Mouse (Mus musculus) adrenal gland, postnatal 25 days (tissue): Measurements from ENCODE around the gene Gm10447. TPM values are rescaled to one million over a fixed set of nuclear protein-coding genes. Genes with fewer than 3 reads are reported as not detected.

Experiments
- DNase-seq: peaks from one replicate; pipeline ENCODE4 v3.0.0; 2021; ENCODE audit warnings: mixed read lengths
- total RNA-seq: library from RNA; stranded (reverse); gene quantifications from 2 replicates; pipeline ENCODE4 v1.2.3, GENCODE M21; 2021

Gm10447 gene
- total RNA-seq, 1 experiment from 2014 or later = 0.30 TPM

- peak; percentile 24 for DNase-seq
Observed at GRCm38 (mm10) chr11:53478383-53479170, 21.7 kb upstream of the Gm10447 start.

- DNase-seq = no peak
Observed at GRCm38 (mm10) chr11:53477833-53478232, 20.9 kb upstream of the Gm10447 start.

- DNase-seq = no peak
Observed at GRCm38 (mm10) chr11:53475620-53476019, 18.7 kb upstream of the Gm10447 start.

- no peak for DNase-seq
Observed at GRCm38 (mm10) chr11:53472709-53473108, 15.8 kb upstream of the Gm10447 start.

GRCm38 (mm10) chr11:53469968-53470695 is 13.2 kb upstream of the Gm10447 start, which contains the start of gene Gm9837:
Gm9837 (minus strand) TSS chr11:53470479.
- DNase-seq = peak; percentile 91

GRCm38 (mm10) chr11:53469294-53469967 is 12.5 kb upstream of the Gm10447 start:
- DNase-seq = no peak

- peak; percentile 83 for DNase-seq
Observed at GRCm38 (mm10) chr11:53466231-53466971, 9.5 kb upstream of the Gm10447 start.

- peak; percentile 35 for DNase-seq
Observed at GRCm38 (mm10) chr11:53463551-53464424, 6.9 kb upstream of the Gm10447 start.

- no peak for DNase-seq
Observed at GRCm38 (mm10) chr11:53461727-53462126, 4.8 kb upstream of the Gm10447 start.

GRCm38 (mm10) chr11:53460192-53460591 is 3.3 kb upstream of the Gm10447 start:
- no peak for DNase-seq

GRCm38 (mm10) chr11:53458996-53459395 is 2.1 kb upstream of the Gm10447 start:
- no peak for DNase-seq

GRCm38 (mm10) chr11:53457372-53457954 is 553 bp upstream of the Gm10447 start:
- no peak for DNase-seq

- DNase-seq = no peak
Observed at GRCm38 (mm10) chr11:53453031-53453430, 3.9 kb downstream of the Gm10447 start.

- DNase-seq = peak; percentile 39
Observed at GRCm38 (mm10) chr11:53452396-53452795, 4.5 kb downstream of the Gm10447 start.

GRCm38 (mm10) chr11:53451361-53451760 is 5.5 kb downstream of the Gm10447 start:
- no peak for DNase-seq

GRCm38 (mm10) chr11:53450070-53450705 is 6.7 kb downstream of the Gm10447 start:
- DNase-seq = no peak

GRCm38 (mm10) chr11:53448529-53448928 is 8.4 kb downstream of the Gm10447 start:
- DNase-seq = peak; percentile 84

- DNase-seq = no peak
Observed at GRCm38 (mm10) chr11:53447996-53448395, 8.9 kb downstream of the Gm10447 start.

- no peak for DNase-seq
Observed at GRCm38 (mm10) chr11:53446183-53446582, 10.7 kb downstream of the Gm10447 start.

- peak; percentile 29 for DNase-seq
Observed at GRCm38 (mm10) chr11:53445562-53445961, 11.3 kb downstream of the Gm10447 start.
